Comparison of ENCODE assay signal across 8 mouse cellular contexts in the genomic region with DNA sequence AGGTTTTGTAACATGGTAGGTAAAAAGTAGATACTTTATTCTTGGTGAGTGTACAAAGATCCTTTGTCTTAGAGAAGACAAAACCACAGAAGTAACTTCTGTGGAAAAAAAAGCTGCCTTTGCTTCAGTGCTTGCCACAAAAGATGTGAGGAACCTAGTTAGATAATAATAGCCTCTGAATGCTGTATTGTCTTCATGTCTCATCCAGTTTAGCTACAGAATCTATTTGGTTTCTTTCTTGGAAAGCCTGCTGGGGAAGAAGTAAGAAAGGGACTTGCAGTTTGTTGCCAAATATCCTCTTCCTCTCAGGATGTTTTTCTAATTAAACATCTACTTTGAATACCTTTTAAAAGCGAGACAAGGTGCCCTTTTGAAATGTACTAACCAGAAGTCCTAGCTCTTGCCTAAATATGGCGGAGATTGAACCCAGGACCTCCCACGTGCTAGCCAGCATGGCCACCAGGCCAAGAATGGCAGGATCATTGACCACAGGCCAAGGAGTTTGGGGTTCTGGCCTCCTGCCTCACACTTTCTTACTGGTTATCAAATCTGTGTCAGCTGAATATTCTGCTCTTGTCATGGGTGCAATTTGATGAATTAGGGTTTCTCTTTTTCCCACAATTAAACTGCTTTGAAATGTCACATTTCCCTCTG. TPM values are rescaled to one million over a fixed set of nuclear protein-coding genes. Genes with fewer than 3 reads are reported as not detected.
DNase-seq lines count a peak whose midpoint lies in the region; TF ChIP-seq lines count a peak whose summit lies in the region.

No protein-coding gene starts in this region.

- no peaks in the 10 kb centered on the region for H3K27me3 ChIP-seq in ES-Bruce4 (ENCODE audit: control insufficient read depth, insufficient read depth, low read length, poor library complexity, severe bottlenecking)

- H3K27ac ChIP-seq in ES-Bruce4 (ENCODE audit: insufficient read depth, low read length) = peak overlapping the region; percentile 77
- H3K27ac ChIP-seq in olfactory bulb, adult 2 months (ENCODE audit: insufficient read depth, low read depth, low read length) = peak overlapping the region; percentile 63

- TF ChIP-seq POLR2A in ES-Bruce4 (IDR thresholded peaks at IDR 0.05; ENCODE audit: insufficient read depth, low read length) = no peak
- TF ChIP-seq POLR2A in olfactory bulb, adult 2 months (IDR thresholded peaks at IDR 0.05; ENCODE audit: insufficient read depth, low read depth, low read length) = no peak

- H3K36me3 ChIP-seq in ES-Bruce4 (ENCODE audit: control insufficient read depth, insufficient read depth, low read length, poor library complexity, severe bottlenecking) = peaks cover 46% of the 10 kb centered on the region

- peak overlapping the region; percentile 81 for H3K9ac ChIP-seq in ES-Bruce4 (ENCODE audit: low read depth, poor library complexity, severe bottlenecking)

- peak; percentile 43 for DNase-seq in adrenal gland, postnatal 10 days
- no peak for DNase-seq in adrenal gland, adult (ENCODE audit: inconsistent age in 2 of 2, low spot score in 1 of 2)
- peak; percentile 49 for DNase-seq in heart, adult 8-10 months (ENCODE audit: low spot score)
- peak; percentile 38 to 50 for DNase-seq in kidney, postnatal 36 days
- no peak for DNase-seq in layer of hippocampus, adult 9-11 months
- no peak for DNase-seq in ovary, postnatal 10 days (ENCODE audit: low spot score)

- TF ChIP-seq CTCF in ES-Bruce4 (IDR thresholded peaks at IDR 0.05; ENCODE audit: low read depth, low read length) = no peak
- TF ChIP-seq CTCF in olfactory bulb, adult 2 months (IDR thresholded peaks at IDR 0.05; ENCODE audit: insufficient read depth, low read depth, low read length) = no peak

- H3K4me3 ChIP-seq in ES-Bruce4 (ENCODE audit: low read depth, low read length) = peak overlapping the region; percentile 99
- peak overlapping the region; percentile 85 for H3K4me3 ChIP-seq in olfactory bulb, adult 2 months (ENCODE audit: insufficient read depth, low read depth, low read length)

- no peaks in the 10 kb centered on the region for H3K9me3 ChIP-seq in ES-Bruce4 (replicated peaks; ENCODE audit: control insufficient read depth, insufficient read depth, low read length, poor library complexity, severe bottlenecking)

- 15% methylated on average over 3 of the region's 3 CpGs for WGBS in olfactory bulb, adult 2 months

- peaks cover 8% of the 10 kb centered on the region for H3K4me1 ChIP-seq in ES-Bruce4 (ENCODE audit: control insufficient read depth, insufficient read depth, low read length)
- H3K4me1 ChIP-seq in olfactory bulb, adult 2 months (ENCODE audit: control insufficient read depth, insufficient read depth, low read length) = peaks cover 37% of the 10 kb centered on the region

- TF ChIP-seq EP300 in ES-Bruce4 (IDR thresholded peaks at IDR 0.05; ENCODE audit: insufficient read depth, low read depth, low read length) = no peak

RNA-seq across cellular contexts. Expression of a gene that starts 2.0 kb away (rescaled TPM):
- total RNA-seq in adrenal gland, postnatal 10 days (2021) = 100 to 1,000 TPM; 442 to 474 TPM
- 1,323 and 1,403 TPM in 2 replicates for polyA plus RNA-seq in ES-Bruce4 (2011; ENCODE audit: insufficient read depth, insufficient read length, low read depth, missing spikeins)
- total RNA-seq in heart, adult 8-10 months (2022) = 100 to 1,000 TPM; 110 to 133 (median 121) TPM
- polyA plus RNA-seq in olfactory bulb, adult 2 months (2012; ENCODE audit: insufficient read depth, insufficient read length, low replicate concordance, missing spikeins) = 1,081 TPM in 1 of 2 replicates, not detected in the other

RNA-seq across cellular contexts. Expression of a gene that starts 37.4 kb away (rescaled TPM):
- total RNA-seq in adrenal gland, postnatal 10 days (2021) = under 1 TPM; 0.27 to 0.54 TPM
- not detected in 2 replicates for polyA plus RNA-seq in ES-Bruce4 (2011; ENCODE audit: insufficient read depth, insufficient read length, low read depth, missing spikeins)
- under 1 TPM in 1 of 4 experiments, not detected in 3; 0.29 TPM for total RNA-seq in heart, adult 8-10 months (2022)
- polyA plus RNA-seq in olfactory bulb, adult 2 months (2012; ENCODE audit: insufficient read depth, insufficient read length, low replicate concordance, missing spikeins) = not detected in 2 replicates

RNA-seq across cellular contexts. Expression of a gene that starts 42.9 kb away (rescaled TPM):
- 100 to 1,000 TPM in 1 of 2 experiments, 10 to 100 TPM in 1; 85.3 to 118 TPM for total RNA-seq in adrenal gland, postnatal 10 days (2021)
- 77.3 and 93.6 TPM in 2 replicates for polyA plus RNA-seq in ES-Bruce4 (2011; ENCODE audit: insufficient read depth, insufficient read length, low read depth, missing spikeins)
- 10 to 100 TPM; 34.8 to 57.6 (median 51.3) TPM for total RNA-seq in heart, adult 8-10 months (2022)
- 249 and 288 TPM in 2 replicates for polyA plus RNA-seq in olfactory bulb, adult 2 months (2012; ENCODE audit: insufficient read depth, insufficient read length, low replicate concordance, missing spikeins)

Comparison
In these comparisons a context has a peak if more than half of its experiments do, and no peak if none do; other contexts are left out.
1. DNase-seq: peak in adrenal gland, postnatal 10 days (single experiment), heart, adult 8-10 months (single experiment) and kidney, postnatal 36 days (2 of 2); none in adrenal gland, adult (0 of 2), layer of hippocampus, adult 9-11 months (single experiment) and ovary, postnatal 10 days (single experiment).